Mouse (Mus musculus) neural tube, embryonic 13.5 days (tissue): ENCODE measurements around the gene Cryl1. TPM values are rescaled to one million over a fixed set of nuclear protein-coding genes. Genes with fewer than 3 reads are reported as not detected.

ENCODE experiments used
- ATAC-seq: fragments of 200-750 bp; cut with Nextera tagmentation; 2 replicates; pipeline ENCODE4 v1.8.0; 2017; ENCODE audit warnings: low read depth, mild to moderate bottlenecking, moderate TSS enrichment, moderate library complexity
- H3K27ac ChIP-seq: fragments of 300-500 bp; sonication (generic); replicated peaks from 2 replicates; pipeline ENCODE4 v1.5.1; 2015; ENCODE audit warnings: moderate library complexity, mild to moderate bottlenecking, inconsistent platforms
- H3K27me3 ChIP-seq: fragments of 300-500 bp; sonication (generic); 2 replicates; pipeline ENCODE4 v1.6.1; 2015; ENCODE audit warnings: mild to moderate bottlenecking, inconsistent platforms
- H3K36me3 ChIP-seq: fragments of 300-500 bp; sonication (generic); 2 replicates; pipeline ENCODE4 v1.6.1; 2015; ENCODE audit warnings: mild to moderate bottlenecking, inconsistent platforms
- H3K4me1 ChIP-seq: fragments of 300-500 bp; sonication (generic); replicated peaks from 2 replicates; pipeline ENCODE4 v1.6.1; 2015; ENCODE audit warnings: inconsistent platforms
- H3K4me2 ChIP-seq: fragments of 300-500 bp; sonication (generic); 2 replicates; pipeline ENCODE4 v1.6.1; 2015; ENCODE audit warnings: inconsistent platforms, mild to moderate bottlenecking, moderate library complexity
- H3K4me3 ChIP-seq: fragments of 300-500 bp; sonication (generic); 2 replicates; pipeline ENCODE4 v1.5.1; 2015; ENCODE audit warnings: mild to moderate bottlenecking, inconsistent platforms
- H3K9ac ChIP-seq: fragments of 300-500 bp; sonication (generic); 2 replicates; pipeline ENCODE4 v1.6.1; 2015; ENCODE audit warnings: moderate library complexity, mild to moderate bottlenecking, inconsistent platforms
- H3K9me3 ChIP-seq: fragments of 300-500 bp; sonication (generic); 2 replicates; pipeline ENCODE4 v1.6.1; 2016; ENCODE audit warnings: inconsistent platforms
- WGBS: fragments of 180-500 bp; shearing (Covaris S2); methylation state at CpG from one replicate; pipeline ENCODE4 v1.1.7; 2015; 5-methylcytosine and 5-hydroxymethylcytosine counted together
- polyA plus RNA-seq: library from polyadenylated mRNA; unstranded; fragments of >200 nt; fragmentation: Nextera tagmentation; extraction: Ambion mirVana; gene quantifications from 2 replicates; pipeline ENCODE4 v1.2.1, GENCODE M21; 2015

Gene Cryl1
- polyA plus RNA-seq, 1 experiment from 2014 or later = 8.4 TPM

GRCm38 (mm10) chr14:57259341-57259740 is 139.0 kb downstream of the Cryl1 start:
- Histone ChIP-seq H3K36me3 (no peaks in the 10 kb centered on the region), H3K4me2 (no peak overlapping the region), H3K4me1 (no peaks in the 10 kb centered on the region), H3K27ac (no peak overlapping the region), H3K9ac (no peak overlapping the region), H3K9me3 (no peaks in the 10 kb centered on the region), H3K4me3 (no peak overlapping the region), H3K27me3 (no peaks in the 10 kb centered on the region)
- WGBS = 89% methylated on average over 8 of the region's 8 CpGs
- ATAC-seq = no peak

- ATAC-seq = no peak
- Histone ChIP-seq H3K9me3 (no peaks in the 10 kb centered on the region), H3K36me3 (no peaks in the 10 kb centered on the region), H3K9ac (no peak overlapping the region), H3K27me3 (no peaks in the 10 kb centered on the region), H3K4me3 (no peak overlapping the region), H3K27ac (no peak overlapping the region), H3K4me2 (no peak overlapping the region), H3K4me1 (peaks cover 6% of the 10 kb centered on the region; the same call in 1 of the 2 replicates)
- WGBS = 48% methylated on average over 3 of the region's 3 CpGs
Measured at GRCm38 (mm10) chr14:57248661-57249060, 149.7 kb downstream of the Cryl1 start.

DNA sequence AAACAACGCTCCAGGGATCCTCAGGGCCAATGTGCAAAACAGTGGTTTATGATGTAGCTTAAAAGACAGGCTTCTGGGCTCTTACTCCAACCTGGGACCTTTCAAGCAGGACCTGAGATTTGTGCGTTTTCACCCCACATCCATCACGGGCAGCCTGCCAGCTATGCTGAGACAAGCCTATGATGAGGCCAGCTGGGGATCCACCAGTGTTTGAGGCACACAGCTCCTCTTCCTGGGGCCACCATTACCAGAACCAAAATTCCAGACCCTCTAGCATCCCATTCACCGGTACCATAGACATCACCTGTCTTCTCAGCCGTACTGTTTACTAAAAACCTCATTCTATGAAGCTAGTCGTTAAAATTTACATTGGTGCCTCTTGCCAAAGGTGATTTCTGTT is 151.8 kb downstream of the Cryl1 start:
- 86% methylated on average over 6 of the region's 6 CpGs for WGBS
- no peaks in the 10 kb centered on the region for H3K36me3 ChIP-seq
- H3K27me3 ChIP-seq = no peaks in the 10 kb centered on the region
- no peak overlapping the region for H3K9ac ChIP-seq
- H3K9me3 ChIP-seq = no peaks in the 10 kb centered on the region
- H3K27ac ChIP-seq = no peak overlapping the region
- ATAC-seq = no peak
- no peak overlapping the region for H3K4me3 ChIP-seq
- peaks cover 6% of the 10 kb centered on the region; the same call in 1 of the 2 replicates for H3K4me1 ChIP-seq
- H3K4me2 ChIP-seq = no peak overlapping the region

DNA sequence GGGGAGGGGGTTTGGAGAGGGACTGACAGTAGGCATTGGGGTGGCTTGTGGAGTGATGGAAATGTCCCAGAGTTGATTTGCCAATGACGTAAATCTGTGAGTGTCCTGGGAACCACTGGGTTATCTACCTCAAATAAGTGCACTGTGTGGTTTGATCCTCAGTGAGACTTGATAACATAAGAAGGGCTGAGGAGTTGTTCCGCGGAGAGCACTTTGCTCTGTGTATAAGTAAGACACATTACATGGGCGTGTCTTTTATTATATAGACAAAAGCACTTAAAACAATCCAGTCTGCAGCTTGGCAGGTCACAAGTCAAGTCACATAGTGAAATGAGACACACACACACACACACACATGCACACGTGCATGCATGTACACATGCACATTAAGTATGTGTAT is 155.4 kb downstream of the Cryl1 start:
- 0 out of 2 replicates have a peak, but pooled peaks cover 6% of the 10 kb centered on the region for H3K4me1 ChIP-seq
- H3K27ac ChIP-seq = no peak overlapping the region
- no peak overlapping the region for H3K4me3 ChIP-seq
- no peaks in the 10 kb centered on the region for H3K27me3 ChIP-seq
- H3K9me3 ChIP-seq = no peaks in the 10 kb centered on the region
- ATAC-seq = no peak
- H3K4me2 ChIP-seq = no peak overlapping the region
- no peak overlapping the region for H3K9ac ChIP-seq
- no peaks in the 10 kb centered on the region for H3K36me3 ChIP-seq
- WGBS = 88% methylated on average over 5 of the region's 5 CpGs

DNA sequence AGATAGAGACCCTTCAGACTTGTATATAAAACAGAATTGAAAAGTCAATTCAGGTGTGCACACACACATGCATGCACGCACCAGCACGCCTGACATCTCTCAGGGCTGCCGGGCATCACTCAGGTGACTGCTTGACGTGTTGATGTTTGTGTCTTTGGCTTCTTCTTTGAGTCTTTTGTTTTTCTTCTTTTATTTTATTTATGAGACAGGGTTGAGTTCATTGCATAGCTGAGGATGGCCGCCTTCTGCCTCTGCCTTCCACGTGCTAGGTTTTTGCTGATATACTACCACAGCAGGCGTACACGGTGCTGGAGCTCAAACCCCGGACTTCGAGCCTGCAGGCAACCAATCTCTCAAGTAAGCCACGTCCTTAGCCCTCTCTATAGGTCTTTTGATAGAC is 163.1 kb downstream of the Cryl1 start:
- H3K36me3 ChIP-seq = no peaks in the 10 kb centered on the region
- no peak overlapping the region for H3K27ac ChIP-seq
- H3K4me2 ChIP-seq = no peak overlapping the region
- H3K27me3 ChIP-seq = no peaks in the 10 kb centered on the region
- no peaks in the 10 kb centered on the region for H3K9me3 ChIP-seq
- H3K9ac ChIP-seq = no peak overlapping the region
- no peak for ATAC-seq
- 76% methylated on average over 11 of the region's 11 CpGs for WGBS
- H3K4me1 ChIP-seq = no peaks in the 10 kb centered on the region
- H3K4me3 ChIP-seq = no peak overlapping the region

GRCm38 (mm10) chr14:57234711-57235110 is 163.6 kb downstream of the Cryl1 start:
- Histone ChIP-seq H3K27ac (no peak overlapping the region), H3K4me1 (no peaks in the 10 kb centered on the region), H3K36me3 (no peaks in the 10 kb centered on the region), H3K9me3 (no peaks in the 10 kb centered on the region), H3K9ac (no peak overlapping the region), H3K4me3 (no peak overlapping the region), H3K4me2 (no peak overlapping the region), H3K27me3 (no peaks in the 10 kb centered on the region)
- 12% methylated on average over 4 of the region's 4 CpGs for WGBS
- ATAC-seq = no peak

- Histone ChIP-seq H3K4me3 (no peak overlapping the region), H3K4me1 (no peaks in the 10 kb centered on the region), H3K9me3 (no peaks in the 10 kb centered on the region), H3K27me3 (no peaks in the 10 kb centered on the region), H3K4me2 (no peak overlapping the region), H3K9ac (no peak overlapping the region), H3K36me3 (no peaks in the 10 kb centered on the region), H3K27ac (no peak overlapping the region)
- WGBS = 72% methylated on average over 6 of the region's 6 CpGs
- ATAC-seq = no peak
Measured at GRCm38 (mm10) chr14:57230264-57231015, 167.9 kb downstream of the Cryl1 start.

Other genes starting within 250 kb of the Cryl1 start
- 13.6 and 13.9 TPM in 2 replicates for gene Ift88, start 25.5 kb upstream of the Cryl1 start, polyA plus RNA-seq
- 3.9 and 4.7 TPM in 2 replicates for gene Il17d, start 126.2 kb upstream of the Cryl1 start, polyA plus RNA-seq
- gene Eef1akmt1, start 173.1 kb upstream of the Cryl1 start, polyA plus RNA-seq = 92.3 and 108 TPM in 2 replicates